Mouse (Mus musculus) hindbrain, postnatal 0 days (tissue): ENCODE data around the gene Ncbp1. TPM values are rescaled to one million over a fixed set of nuclear protein-coding genes. Genes with fewer than 3 reads are reported as not detected.

Source experiments
- ATAC-seq: fragments of 200-750 bp; cut with Nextera tagmentation; 2 replicates; pipeline ENCODE4 v1.8.0; 2017; ENCODE audit warnings: mild to moderate bottlenecking, moderate TSS enrichment, moderate library complexity
- DNase-seq: peaks from one replicate; pipeline ENCODE4 v3.0.0-alpha.2; 2015; ENCODE audit warnings: low spot score
- H3K27ac ChIP-seq: fragments of 300-500 bp; sonication (generic); 2 replicates; pipeline ENCODE4 v1.5.1; 2014; ENCODE audit warnings: mild to moderate bottlenecking
- H3K27me3 ChIP-seq: fragments of 300-500 bp; sonication (generic); 2 replicates; pipeline ENCODE4 v1.6.1; 2014; ENCODE audit warnings: low read length, mixed read lengths; ENCODE audit not compliant: insufficient read depth
- H3K36me3 ChIP-seq: fragments of 300-500 bp; sonication (generic); 2 replicates; pipeline ENCODE4 v1.6.1; 2014; ENCODE audit warnings: low read length, mixed read lengths; ENCODE audit not compliant: insufficient read depth
- H3K4me1 ChIP-seq: fragments of 300-500 bp; sonication (generic); 2 replicates; pipeline ENCODE4 v1.6.1; 2014; ENCODE audit warnings: antibody characterized with exemption, low read length, mixed read lengths; ENCODE audit not compliant: insufficient read depth
- H3K4me2 ChIP-seq: fragments of 300-500 bp; sonication (generic); 2 replicates; pipeline ENCODE4 v1.6.1; 2014; ENCODE audit warnings: low read depth, mild to moderate bottlenecking, low read length, moderate library complexity, mixed read lengths
- H3K4me3 ChIP-seq: fragments of 300-500 bp; sonication (generic); 2 replicates; pipeline ENCODE4 v1.5.1; 2014; ENCODE audit warnings: low read length
- H3K9ac ChIP-seq: fragments of 300-500 bp; sonication (generic); replicated peaks from 2 replicates; pipeline ENCODE4 v1.6.1; 2014; ENCODE audit warnings: mild to moderate bottlenecking, low read length, moderate library complexity, mixed read lengths
- H3K9me3 ChIP-seq: fragments of 300-500 bp; sonication (generic); 2 replicates; pipeline ENCODE4 v1.6.1; 2016; ENCODE audit warnings: low read length, mixed read lengths
- CTCF ChIP-seq: IDR thresholded peaks from 2 replicates; pipeline ENCODE4 v1.5.1; 2016; ENCODE audit warnings: antibody characterized with exemption, control low read depth, low read depth
- WGBS: fragments of 180-500 bp; shearing (Covaris S2); extraction: QIAGEN DNeasy Blood & Tissue Kit; methylation state at CpG from one replicate; pipeline ENCODE4 v1.1.7; 2014; 5-methylcytosine and 5-hydroxymethylcytosine counted together
- polyA plus RNA-seq: library from polyadenylated mRNA; unstranded; fragments of >200 nt; fragmentation: Nextera tagmentation; extraction: Ambion mirVana; gene quantifications from 2 replicates; pipeline ENCODE4 v1.2.1, GENCODE M21; 2015
- total RNA-seq: library from RNA; depleted of rRNA; stranded (reverse); fragments of >200 nt; gene quantifications from 2 replicates; pipeline ENCODE4 v1.2.3, GENCODE M21; 2014

Gene Ncbp1
- total and polyA plus RNA-seq, 2 experiments from 2014 or later = 35.3 to 44.7 TPM

GRCm38 (mm10) chr4:46111361-46111760, 27.1 kb upstream of the Ncbp1 start:
- ATAC-seq (peak; percentile 43; the same call in 1 of the 2 replicates), DNase-seq (peak; percentile 40)
- H3K9ac ChIP-seq = no peak overlapping the region
- 39% methylated on average over 3 of the region's 3 CpGs for WGBS
- TF ChIP-seq CTCF = no peak
- no peaks in the 10 kb centered on the region for H3K4me1 ChIP-seq
- peaks cover 19% of the 10 kb centered on the region for H3K36me3 ChIP-seq
- no peaks in the 10 kb centered on the region for H3K9me3 ChIP-seq
- H3K4me2 ChIP-seq = no peak overlapping the region
- no peak overlapping the region for H3K4me3 ChIP-seq
- no peaks in the 10 kb centered on the region for H3K27me3 ChIP-seq
- H3K27ac ChIP-seq = no peak overlapping the region

- WGBS = 63% methylated on average over 1 of the region's 1 CpGs
- Histone ChIP-seq H3K36me3 (peaks cover 45% of the 10 kb centered on the region), H3K4me3 (no peak overlapping the region), H3K4me1 (no peaks in the 10 kb centered on the region), H3K27ac (no peak overlapping the region), H3K9ac (no peak overlapping the region), H3K27me3 (no peaks in the 10 kb centered on the region), H3K9me3 (no peaks in the 10 kb centered on the region), H3K4me2 (no peak overlapping the region)
- no peak for ATAC-seq
- peak; percentile 15; the same call in 1 of the 2 replicates for TF ChIP-seq CTCF
- no peak for DNase-seq
Observed at GRCm38 (mm10) chr4:46115308-46115707, 23.1 kb upstream of the Ncbp1 start.

DNA sequence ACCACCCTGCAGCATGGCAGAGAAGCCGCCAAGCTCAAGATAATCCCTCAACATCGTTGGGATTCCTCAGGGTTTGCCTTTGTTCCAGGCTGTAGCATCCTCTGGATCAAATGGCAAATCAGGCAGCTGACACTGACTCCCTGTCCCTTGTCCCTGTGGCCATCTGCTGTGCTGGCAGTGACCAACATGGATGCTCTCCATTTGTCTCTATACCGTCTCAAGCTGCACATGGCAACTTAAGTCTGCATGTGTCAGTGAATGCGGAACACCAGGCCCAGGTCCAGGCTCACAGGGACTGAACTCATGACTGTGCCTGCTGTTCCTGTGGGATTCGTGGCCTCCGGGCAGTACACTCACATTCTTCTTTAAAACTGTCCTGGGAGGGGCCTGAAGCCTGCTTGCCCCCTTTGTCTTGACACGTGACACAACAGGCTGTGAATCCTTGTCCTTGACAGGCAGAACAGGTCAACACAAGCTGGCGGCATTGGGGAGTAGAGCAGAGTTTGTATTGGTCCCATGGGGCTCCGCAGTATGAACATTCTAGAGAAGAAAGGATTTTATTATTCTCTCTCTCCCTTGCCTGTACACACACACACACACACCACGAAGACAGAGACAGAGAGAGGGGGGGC, 21.8 kb upstream of the Ncbp1 start:
- no peaks in the 10 kb centered on the region for H3K4me1 ChIP-seq
- H3K9ac ChIP-seq = no peak overlapping the region
- DNase-seq (peak; percentile 63), ATAC-seq (peak; percentile 73)
- H3K4me3 ChIP-seq = no peak overlapping the region
- no peaks in the 10 kb centered on the region for H3K9me3 ChIP-seq
- no peak overlapping the region for H3K4me2 ChIP-seq
- WGBS = 63% methylated on average over 10 of the region's 10 CpGs
- H3K27me3 ChIP-seq = no peaks in the 10 kb centered on the region
- H3K36me3 ChIP-seq = peaks cover 55% of the 10 kb centered on the region
- H3K27ac ChIP-seq = peak overlapping the region; percentile 60
- TF ChIP-seq CTCF = no peak

- 95% methylated on average over 4 of the region's 4 CpGs for WGBS
- Histone ChIP-seq H3K9ac (no peak overlapping the region), H3K27me3 (no peaks in the 10 kb centered on the region), H3K4me1 (no peaks in the 10 kb centered on the region), H3K36me3 (peaks cover 63% of the 10 kb centered on the region), H3K27ac (no peak overlapping the region), H3K9me3 (no peaks in the 10 kb centered on the region), H3K4me2 (no peak overlapping the region), H3K4me3 (no peak overlapping the region)
- no peak for DNase-seq
- no peak for ATAC-seq
- no peak for TF ChIP-seq CTCF
Observed at GRCm38 (mm10) chr4:46117536-46117935, 20.9 kb upstream of the Ncbp1 start.

- Histone ChIP-seq H3K27me3 (no peaks in the 10 kb centered on the region), H3K4me2 (no peak overlapping the region), H3K9me3 (no peaks in the 10 kb centered on the region), H3K36me3 (peaks cover 71% of the 10 kb centered on the region), H3K9ac (no peak overlapping the region), H3K4me3 (no peak overlapping the region), H3K4me1 (no peaks in the 10 kb centered on the region), H3K27ac (no peak overlapping the region)
- TF ChIP-seq CTCF = peak; percentile 32
- WGBS = 94% methylated on average over 14 of the region's 14 CpGs
- ATAC-seq (no peak), DNase-seq (no peak)
Observed at GRCm38 (mm10) chr4:46119514-46120094, 18.8 kb upstream of the Ncbp1 start.

DNA sequence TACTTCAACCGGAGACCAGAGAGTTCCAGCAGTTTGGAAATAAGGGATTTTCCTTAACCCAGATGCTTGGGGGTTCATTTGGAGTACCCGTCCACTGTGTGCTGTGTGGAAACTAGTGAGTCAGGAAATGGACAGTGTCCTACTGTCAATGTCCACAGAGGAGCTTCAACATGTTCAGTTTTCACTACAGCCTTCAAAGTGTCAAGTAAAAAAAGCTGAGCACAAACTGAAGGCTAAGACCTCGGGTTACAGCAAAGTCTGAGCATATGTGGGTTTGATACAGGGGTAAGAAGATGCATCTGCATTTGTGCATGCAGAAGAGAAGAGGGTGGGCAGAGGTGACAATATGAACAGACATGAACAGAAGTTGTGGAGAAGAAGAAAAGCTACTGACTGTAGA, 17.6 kb upstream of the Ncbp1 start:
- Histone ChIP-seq H3K27ac (no peak overlapping the region), H3K9ac (no peak overlapping the region), H3K27me3 (no peaks in the 10 kb centered on the region), H3K36me3 (peaks cover 74% of the 10 kb centered on the region), H3K4me2 (no peak overlapping the region), H3K9me3 (no peaks in the 10 kb centered on the region), H3K4me1 (no peaks in the 10 kb centered on the region), H3K4me3 (no peak overlapping the region)
- WGBS = 89% methylated on average over 3 of the region's 3 CpGs
- no peak for DNase-seq
- TF ChIP-seq CTCF = no peak
- no peak for ATAC-seq

GRCm38 (mm10) chr4:46123358-46123757, 15.1 kb upstream of the Ncbp1 start:
- H3K4me1 ChIP-seq = no peaks in the 10 kb centered on the region
- no peaks in the 10 kb centered on the region for H3K27me3 ChIP-seq
- 88% methylated on average over 6 of the region's 6 CpGs for WGBS
- DNase-seq = no peak
- H3K9me3 ChIP-seq = no peaks in the 10 kb centered on the region
- no peak for ATAC-seq
- TF ChIP-seq CTCF = no peak
- no peak overlapping the region for H3K4me2 ChIP-seq
- no peak overlapping the region for H3K9ac ChIP-seq
- H3K36me3 ChIP-seq = peaks cover 61% of the 10 kb centered on the region
- no peak overlapping the region for H3K27ac ChIP-seq
- H3K4me3 ChIP-seq = no peak overlapping the region
